Mouse (Mus musculus) lung, postnatal 0 days (tissue): ENCODE measurements around the gene Msx1. TPM values are rescaled to one million over a fixed set of nuclear protein-coding genes. Genes with fewer than 3 reads are reported as not detected.

ENCODE experiments used
- ATAC-seq: fragments of 200-750 bp; cut with Nextera tagmentation; 2 replicates; pipeline ENCODE4 v1.8.0; 2017; ENCODE audit warnings: moderate library complexity
- DNase-seq: peaks from one replicate; pipeline ENCODE4 v3.0.0-alpha.2; 2016; ENCODE audit warnings: low spot score
- H3K27ac ChIP-seq: fragments of 300-500 bp; sonication (generic); 2 replicates; pipeline ENCODE4 v1.5.1; 2014; ENCODE audit warnings: antibody characterized with exemption, mild to moderate bottlenecking, low read length, mixed read lengths
- H3K27me3 ChIP-seq: fragments of 300-500 bp; sonication (generic); replicated peaks from 2 replicates; pipeline ENCODE4 v1.6.1; 2014; ENCODE audit warnings: low read length, mixed read lengths; ENCODE audit not compliant: insufficient read depth
- H3K36me3 ChIP-seq: fragments of 300-500 bp; sonication (generic); 2 replicates; pipeline ENCODE4 v1.6.1; 2014; ENCODE audit warnings: low read length, mixed read lengths; ENCODE audit not compliant: insufficient read depth
- H3K4me1 ChIP-seq: fragments of 300-500 bp; sonication (generic); 2 replicates; pipeline ENCODE4 v1.6.1; 2014; ENCODE audit warnings: antibody characterized with exemption, low read depth, low read length, mixed read lengths; ENCODE audit not compliant: insufficient read depth
- H3K4me2 ChIP-seq: fragments of 300-500 bp; sonication (generic); replicated peaks from 2 replicates; pipeline ENCODE4 v1.6.1; 2014; ENCODE audit warnings: low read depth, mild to moderate bottlenecking, low read length, moderate library complexity, mixed read lengths
- H3K4me3 ChIP-seq: fragments of 300-500 bp; sonication (generic); 2 replicates; pipeline ENCODE4 v1.5.1; 2014; ENCODE audit warnings: low read depth, low read length
- H3K9ac ChIP-seq: fragments of 300-500 bp; sonication (generic); replicated peaks from 2 replicates; pipeline ENCODE4 v1.6.1; 2014; ENCODE audit warnings: low read depth, mild to moderate bottlenecking
- H3K9me3 ChIP-seq: fragments of 300-500 bp; sonication (generic); 2 replicates; pipeline ENCODE4 v1.6.1; 2016; ENCODE audit warnings: low read length, mixed read lengths
- CTCF ChIP-seq: IDR thresholded peaks from 2 replicates; pipeline ENCODE4 v1.5.1; 2016; ENCODE audit warnings: antibody characterized with exemption, mild to moderate bottlenecking
- EP300 ChIP-seq: IDR thresholded peaks from 2 replicates; pipeline ENCODE4 v1.6.1; 2016; ENCODE audit warnings: antibody characterized with exemption, mild to moderate bottlenecking, control low read depth
- WGBS: fragments of 180-500 bp; shearing (Covaris S2); extraction: QIAGEN DNeasy Blood & Tissue Kit; methylation state at CpG from one replicate; pipeline ENCODE4 v1.1.7; 2014; 5-methylcytosine and 5-hydroxymethylcytosine counted together
- polyA plus RNA-seq: library from polyadenylated mRNA; unstranded; fragments of >200 nt; fragmentation: Nextera tagmentation; extraction: Ambion mirVana; gene quantifications from 2 replicates; pipeline ENCODE4 v1.2.1, GENCODE M21; 2015

Gene Msx1
- polyA plus RNA-seq, 1 experiment from 2014 or later: 2.2 TPM

- H3K27me3 ChIP-seq: no peaks in the 10 kb centered on the region; the same call in 1 of the 2 replicates
- 30% methylated on average over 5 of the region's 5 CpGs for WGBS
- no peak overlapping the region for H3K27ac ChIP-seq
- DNase-seq (no peak), ATAC-seq (no peak)
- no peak overlapping the region for H3K4me2 ChIP-seq
- no peak for TF ChIP-seq EP300
- TF ChIP-seq CTCF: no peak
- no peaks in the 10 kb centered on the region for H3K4me1 ChIP-seq
- H3K4me3 ChIP-seq: no peak overlapping the region
- H3K36me3 ChIP-seq: no peaks in the 10 kb centered on the region
- H3K9me3 ChIP-seq: no peaks in the 10 kb centered on the region
- no peak overlapping the region for H3K9ac ChIP-seq
These were observed 31.7 kb upstream of the Msx1 start for GRCm38 (mm10) chr5:37856057-37856456.

- Histone ChIP-seq H3K4me3 (no peak overlapping the region), H3K27ac (no peak overlapping the region), H3K4me1 (no peaks in the 10 kb centered on the region), H3K36me3 (no peaks in the 10 kb centered on the region), H3K27me3 (no peaks in the 10 kb centered on the region; the same call in 1 of the 2 replicates), H3K9me3 (no peaks in the 10 kb centered on the region), H3K4me2 (no peak overlapping the region), H3K9ac (no peak overlapping the region)
- 46% methylated on average over 6 of the region's 6 CpGs for WGBS
- no peak for DNase-seq
- TF ChIP-seq CTCF (no peak), EP300 (no peak)
- ATAC-seq: no peak
These were observed 29.9 kb upstream of the Msx1 start for GRCm38 (mm10) chr5:37854233-37854632.

- 54% methylated on average over 15 of the region's 15 CpGs for WGBS
These were observed 27.1 kb upstream of the Msx1 start for GRCm38 (mm10) chr5:37851305-37851982.

GRCm38 (mm10) chr5:37848991-37849719, 24.8 kb upstream of the Msx1 start:
- 25% methylated on average over 8 of the region's 8 CpGs for WGBS

More at GRCm38 (mm10) chr5:37851305-37851982, 27.1 kb upstream of the Msx1 start:
- H3K27me3 ChIP-seq: no peaks in the 10 kb centered on the region; the same call in 1 of the 2 replicates
- no peaks in the 10 kb centered on the region for H3K9me3 ChIP-seq
- DNase-seq (no peak), ATAC-seq (no peak)
- H3K4me2 ChIP-seq: no peak overlapping the region
- no peak overlapping the region for H3K4me3 ChIP-seq
- no peak overlapping the region for H3K27ac ChIP-seq
- H3K36me3 ChIP-seq: no peaks in the 10 kb centered on the region
- no peak overlapping the region for H3K9ac ChIP-seq
- no peaks in the 10 kb centered on the region for H3K4me1 ChIP-seq
- no peak for TF ChIP-seq CTCF
- no peak for TF ChIP-seq EP300

DNA sequence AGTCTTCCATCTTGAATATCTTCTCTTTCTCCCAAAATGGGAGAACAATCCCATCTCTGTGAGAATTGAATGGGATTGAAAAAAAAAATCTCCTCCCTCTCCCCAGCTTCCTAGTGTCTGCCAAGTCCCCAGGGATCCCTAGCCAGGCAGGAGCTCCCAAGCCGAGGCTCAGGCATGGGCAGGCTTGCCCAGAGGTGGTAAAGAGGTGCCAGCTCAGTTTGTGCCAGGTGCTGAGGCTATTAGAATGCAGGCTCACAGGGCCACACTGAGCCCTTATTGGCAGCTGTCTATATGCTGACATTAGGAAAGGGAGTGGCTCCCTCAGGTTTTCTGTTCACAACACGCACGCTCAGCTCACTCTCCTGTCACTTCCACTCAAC, 11.9 kb upstream of the Msx1 start:
- Histone ChIP-seq H3K36me3 (no peaks in the 10 kb centered on the region), H3K27me3 (peaks cover 26% of the 10 kb centered on the region), H3K4me2 (no peak overlapping the region), H3K4me3 (no peak overlapping the region), H3K27ac (no peak overlapping the region), H3K4me1 (no peaks in the 10 kb centered on the region), H3K9ac (no peak overlapping the region), H3K9me3 (no peaks in the 10 kb centered on the region)
- TF ChIP-seq EP300: no peak
- TF ChIP-seq CTCF: no peak
- DNase-seq (no peak), ATAC-seq (no peak)
- WGBS: 39% methylated on average over 3 of the region's 3 CpGs

More at GRCm38 (mm10) chr5:37848991-37849719, 24.8 kb upstream of the Msx1 start:
- Histone ChIP-seq H3K9me3 (no peaks in the 10 kb centered on the region), H3K27me3 (no peaks in the 10 kb centered on the region; the same call in 1 of the 2 replicates), H3K4me3 (no peak overlapping the region), H3K36me3 (no peaks in the 10 kb centered on the region), H3K4me1 (no peaks in the 10 kb centered on the region), H3K27ac (no peak overlapping the region), H3K4me2 (no peak overlapping the region), H3K9ac (no peak overlapping the region)
- TF ChIP-seq EP300 (no peak), CTCF (no peak)
- no peak for DNase-seq
- ATAC-seq: peak; percentile 9; the same call in 1 of the 2 replicates

DNA sequence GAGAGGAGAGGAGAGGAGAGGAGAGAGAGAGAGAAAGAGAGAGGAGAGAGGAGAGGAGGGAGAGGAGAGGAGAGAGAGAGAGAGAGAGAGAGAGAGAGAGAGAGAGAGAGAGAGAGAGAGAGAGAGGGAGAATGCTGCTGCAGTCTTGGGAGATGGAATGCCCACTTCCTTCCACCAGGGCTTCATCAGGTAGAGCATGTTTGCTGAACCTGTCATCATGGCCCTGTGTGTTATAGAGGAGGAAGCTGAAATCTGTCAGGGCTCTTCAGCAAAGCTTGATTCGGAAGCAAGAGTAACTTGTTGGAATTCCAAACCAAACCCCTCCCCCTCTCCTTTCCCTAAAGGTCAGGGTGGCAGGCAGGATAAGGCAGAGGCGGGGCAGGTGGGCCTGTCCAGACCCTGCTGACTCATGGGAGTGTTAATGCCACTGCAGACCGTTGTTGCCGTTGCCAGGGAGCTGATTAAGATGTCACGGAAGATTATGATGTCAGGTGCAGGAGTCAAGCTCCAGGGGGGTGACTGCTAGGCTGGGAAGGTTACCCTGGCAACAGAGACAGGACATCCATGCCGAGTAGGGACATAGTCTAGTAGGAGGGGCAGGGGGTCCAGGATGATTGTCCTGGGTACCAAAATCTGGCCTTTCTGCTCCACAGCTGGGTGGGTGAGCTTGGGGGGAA, 11.3 kb upstream of the Msx1 start:
- H3K27me3 ChIP-seq: peaks cover 31% of the 10 kb centered on the region
- TF ChIP-seq EP300: no peak
- no peak for TF ChIP-seq CTCF
- DNase-seq: no peak
- no peak for ATAC-seq
- H3K36me3 ChIP-seq: no peaks in the 10 kb centered on the region
- H3K4me3 ChIP-seq: no peak overlapping the region
- no peaks in the 10 kb centered on the region for H3K4me1 ChIP-seq
- H3K4me2 ChIP-seq: no peak overlapping the region
- no peaks in the 10 kb centered on the region for H3K9me3 ChIP-seq
- WGBS: 2% methylated on average over 6 of the region's 6 CpGs
- H3K9ac ChIP-seq: no peak overlapping the region
- no peak overlapping the region for H3K27ac ChIP-seq
